ENCODE assay signal across 8 mouse cellular contexts in the genomic region with DNA sequence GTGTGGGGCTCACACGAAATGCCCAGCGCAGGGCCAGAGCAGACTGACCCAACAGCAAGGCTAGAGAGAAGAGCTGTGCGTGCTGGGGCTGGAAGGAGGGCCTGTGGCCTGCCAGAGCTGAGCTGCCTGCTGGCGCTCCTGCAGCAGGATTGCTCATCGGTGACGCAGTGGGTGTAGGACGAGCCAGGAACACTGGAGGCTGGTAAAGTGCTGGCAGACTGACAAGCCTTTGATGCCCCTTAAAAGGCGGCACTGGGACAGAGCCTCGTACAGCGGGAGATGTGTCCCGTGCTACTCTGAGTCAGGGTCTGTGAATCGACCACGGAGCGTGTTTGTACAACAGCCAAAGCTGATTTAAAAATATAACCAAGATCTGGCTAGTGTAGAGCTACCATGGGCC. TPM values are rescaled to one million over a fixed set of nuclear protein-coding genes. Genes with fewer than 3 reads are reported as not detected.
DNase-seq lines count a peak whose midpoint lies in the region; ATAC-seq and TF ChIP-seq lines count a peak whose summit lies in the region.

No protein-coding gene starts in this region.

- H3K4me3 ChIP-seq in hindbrain, embryonic 14.5 days (replicated peaks; ENCODE audit: low read length) = no peak overlapping the region
- no peak overlapping the region for H3K4me3 ChIP-seq in limb, embryonic 14.5 days (replicated peaks; ENCODE audit: low read length)

- no peaks in the 10 kb centered on the region for H3K27me3 ChIP-seq in Patski
- H3K27me3 ChIP-seq in hindbrain, embryonic 14.5 days (ENCODE audit: control insufficient read depth, insufficient read depth, low read length) = no peaks in the 10 kb centered on the region
- no peaks in the 10 kb centered on the region for H3K27me3 ChIP-seq in limb, embryonic 14.5 days (ENCODE audit: control insufficient read depth, insufficient read depth, low read length)

- H3K36me3 ChIP-seq in hindbrain, embryonic 14.5 days (replicated peaks; ENCODE audit: control insufficient read depth, insufficient read depth) = no peaks in the 10 kb centered on the region
- no peaks in the 10 kb centered on the region for H3K36me3 ChIP-seq in limb, embryonic 14.5 days (ENCODE audit: control insufficient read depth, insufficient read depth, low read length)

- WGBS in hindbrain, embryonic 14.5 days = 68% methylated on average over 14 of the region's 14 CpGs
- 42% methylated on average over 14 of the region's 14 CpGs for WGBS in limb, embryonic 14.5 days

- H3K9me3 ChIP-seq in hindbrain, embryonic 14.5 days (ENCODE audit: control insufficient read depth, low read length) = no peaks in the 10 kb centered on the region
- no peaks in the 10 kb centered on the region for H3K9me3 ChIP-seq in limb, embryonic 14.5 days (ENCODE audit: control insufficient read depth, low read length)

- H3K4me1 ChIP-seq in hindbrain, embryonic 14.5 days (replicated peaks; ENCODE audit: control insufficient read depth, insufficient read depth, low read length) = peaks cover 34% of the 10 kb centered on the region
- H3K4me1 ChIP-seq in limb, embryonic 14.5 days (ENCODE audit: control insufficient read depth, insufficient read depth, low read length) = peaks cover 46% of the 10 kb centered on the region

- no peak overlapping the region for H3K9ac ChIP-seq in hindbrain, embryonic 14.5 days
- H3K9ac ChIP-seq in limb, embryonic 14.5 days (ENCODE audit: low read depth, low read length, severe bottlenecking) = peak overlapping the region; percentile 13; the same call in 1 of the 2 replicates

- CTCF ChIA-PET in Patski (lab: Charles Lee) = no interaction called here

- no peak overlapping the region for H3K4me2 ChIP-seq in hindbrain, embryonic 14.5 days (replicated peaks)
- no peak overlapping the region for H3K4me2 ChIP-seq in limb, embryonic 14.5 days (replicated peaks; ENCODE audit: low read depth, low read length, severe bottlenecking)

- POLR2A ChIA-PET in Patski (lab: Charles Lee) = no interaction called here

- 0 out of 2 replicates have a peak overlapping the region, but pooled peaks have one; percentile 18 for H3K27ac ChIP-seq in hindbrain, embryonic 14.5 days
- H3K27ac ChIP-seq in limb, embryonic 14.5 days (replicated peaks; ENCODE audit: low read depth, low read length) = peak overlapping the region; percentile 76

- in situ Hi-C loops in Patski (cut with MboI; ENCODE audit: low pct_unique_long_range_greater_than_20kb) = no loop called here

- peak; percentile 98 for DNase-seq in Patski (ENCODE audit: low read depth, low spot score)
- DNase-seq in cerebellum, adult 8-10 months = peak; percentile 85
- DNase-seq in gastrocnemius, adult 18-20 months (ENCODE audit: low spot score) = peak; percentile 94
- DNase-seq in hindbrain, embryonic 14.5 days (ENCODE audit: low spot score) = peak; percentile 70
- peak; percentile 82 for DNase-seq in limb, embryonic 14.5 days (ENCODE audit: low spot score)
- DNase-seq in right cerebral cortex, postnatal 14 days = peak; percentile 82
- no peak for DNase-seq in spleen, adult 18-20 months
- no peak for DNase-seq in thymus, adult 18-20 months

- no peak for TF ChIP-seq POLR2A in limb, embryonic 14.5 days (IDR thresholded peaks at IDR 0.05; ENCODE audit: borderline replicate concordance, extremely low read depth, insufficient read depth, insufficient read length)

- TF ChIP-seq CTCF in Patski (IDR thresholded peaks at IDR 0.05) = no peak

- ATAC-seq in Patski = peak; percentile 79
- ATAC-seq in hindbrain, embryonic 14.5 days (ENCODE audit: low FRiP score) = peak; percentile 48; the same call in 1 of the 2 replicates
- ATAC-seq in limb, embryonic 14.5 days (ENCODE audit: low FRiP score, low read depth) = no peak; the same call in 1 of the 2 replicates

RNA-seq across cellular contexts. Expression of a gene that starts 43.6 kb away (rescaled TPM):
- 3.6 TPM for polyA plus RNA-seq in Patski (2021)
- total RNA-seq in gastrocnemius, adult 18-20 months (2021) = 1 to 10 TPM in 1 of 2 experiments, under 1 TPM in 1; 1.00 to 1.9 TPM
- 6.1 and 8.7 TPM in 2 replicates for polyA plus RNA-seq in hindbrain, embryonic 14.5 days (2014; fragmentation: Nextera tagmentation; extraction: Ambion mirVana)
- 6.5 and 7.9 TPM in 2 replicates for polyA plus RNA-seq in limb, embryonic 14.5 days (2012; rRNA removed)
- polyA plus RNA-seq in limb, embryonic 14.5 days (2014; fragmentation: Nextera tagmentation; extraction: Ambion mirVana) = 4.5 and 4.7 TPM in 2 replicates

RNA-seq across cellular contexts. Expression of a gene that starts 43.8 kb away (rescaled TPM):
- 91.9 TPM for polyA plus RNA-seq in Patski (2021)
- total RNA-seq in gastrocnemius, adult 18-20 months (2021) = 10 to 100 TPM; 53.0 to 58.0 TPM
- 145 and 148 TPM in 2 replicates for polyA plus RNA-seq in hindbrain, embryonic 14.5 days (2014; fragmentation: Nextera tagmentation; extraction: Ambion mirVana)
- polyA plus RNA-seq in limb, embryonic 14.5 days (2012; rRNA removed) = 121 and 129 TPM in 2 replicates
- 173 and 175 TPM in 2 replicates for polyA plus RNA-seq in limb, embryonic 14.5 days (2014; fragmentation: Nextera tagmentation; extraction: Ambion mirVana)

Comparison
In these comparisons a context has a peak if more than half of its experiments do, and no peak if none do; other contexts are left out.
1. DNase-seq: peak in Patski (single experiment), cerebellum, adult 8-10 months (single experiment), gastrocnemius, adult 18-20 months (single experiment), hindbrain, embryonic 14.5 days (single experiment), limb, embryonic 14.5 days (single experiment) and right cerebral cortex, postnatal 14 days (single experiment); none in spleen, adult 18-20 months (0 of 2) and thymus, adult 18-20 months (0 of 2).